Mouse (Mus musculus): Measurements from ENCODE around the gene Alg14.

GRCm38 (mm10) chr3:121370301-121370700, 78.7 kb downstream of the Alg14 start:
- TF ChIP-seq POLR2A (IDR thresholded peaks at IDR 0.05; ENCODE audit: borderline replicate concordance, extremely low read depth, low read depth, low read length): no peak
- no peak for TF ChIP-seq CTCF (IDR thresholded peaks at IDR 0.05; ENCODE audit: insufficient read depth, low read length)

Measured in lung, adult 2 months (tissue).